Mouse (Mus musculus) cerebellum, adult 9-10 months (tissue): ENCODE data around the gene Dnah10.

ENCODE experiments used
- DNase-seq: peaks from one replicate; pipeline ENCODE4 v3.0.0; 2022

Gene Dnah10

GRCm38 (mm10) chr5:124724997-124725396 is at the start of gene Dnah10:
Dnah10 (plus strand) TSS chr5:124725085.
- no peak for DNase-seq

GRCm38 (mm10) chr5:124713741-124714140 is 11.1 kb upstream of the Dnah10 start:
- DNase-seq = no peak

GRCm38 (mm10) chr5:124715135-124715534 is 9.8 kb upstream of the Dnah10 start:
- no peak for DNase-seq

DNA sequence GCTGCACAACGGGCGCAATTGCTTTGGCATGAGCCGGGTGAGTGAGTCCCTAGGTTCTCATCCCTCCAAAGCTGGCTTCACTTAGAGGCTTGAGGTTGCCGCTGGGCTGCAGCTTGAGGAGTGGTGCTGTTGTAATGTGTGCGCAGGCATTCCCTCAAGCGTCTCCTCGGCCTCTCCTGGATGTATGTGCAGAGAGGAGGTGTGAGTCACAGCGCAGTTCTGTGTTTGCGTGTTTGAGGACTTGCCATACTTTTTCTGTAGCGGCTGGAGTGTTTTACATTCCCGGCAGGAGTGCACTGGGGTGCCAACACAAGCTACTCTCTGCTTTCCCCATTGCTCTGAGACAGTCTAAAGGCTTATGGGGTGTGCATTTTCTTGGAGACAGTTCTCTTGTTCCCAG is 6.9 kb upstream of the Dnah10 start:
- DNase-seq = no peak

DNA sequence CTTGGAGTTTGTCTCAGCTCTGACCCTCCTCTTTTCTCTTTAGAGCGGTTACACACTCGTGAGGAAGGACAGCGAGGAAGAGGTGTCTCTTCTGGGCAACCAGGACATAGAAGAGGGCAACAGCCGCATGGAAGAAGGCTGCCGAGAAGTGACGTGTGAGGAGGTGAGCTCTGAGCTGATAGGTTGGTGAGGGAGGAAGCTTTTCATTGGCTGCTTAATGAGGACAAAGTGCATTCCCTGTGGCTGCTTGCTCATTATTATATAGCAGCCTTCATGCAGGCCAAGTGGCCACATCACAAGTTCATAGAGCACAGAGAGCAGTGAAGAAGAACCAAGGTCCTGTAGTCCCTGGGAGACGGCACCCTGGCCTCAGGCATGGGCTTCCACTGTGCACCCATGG is 6.5 kb upstream of the Dnah10 start:
- no peak for DNase-seq

- DNase-seq = no peak
Observed at GRCm38 (mm10) chr5:124723125-124723524, 1.8 kb upstream of the Dnah10 start.

DNA sequence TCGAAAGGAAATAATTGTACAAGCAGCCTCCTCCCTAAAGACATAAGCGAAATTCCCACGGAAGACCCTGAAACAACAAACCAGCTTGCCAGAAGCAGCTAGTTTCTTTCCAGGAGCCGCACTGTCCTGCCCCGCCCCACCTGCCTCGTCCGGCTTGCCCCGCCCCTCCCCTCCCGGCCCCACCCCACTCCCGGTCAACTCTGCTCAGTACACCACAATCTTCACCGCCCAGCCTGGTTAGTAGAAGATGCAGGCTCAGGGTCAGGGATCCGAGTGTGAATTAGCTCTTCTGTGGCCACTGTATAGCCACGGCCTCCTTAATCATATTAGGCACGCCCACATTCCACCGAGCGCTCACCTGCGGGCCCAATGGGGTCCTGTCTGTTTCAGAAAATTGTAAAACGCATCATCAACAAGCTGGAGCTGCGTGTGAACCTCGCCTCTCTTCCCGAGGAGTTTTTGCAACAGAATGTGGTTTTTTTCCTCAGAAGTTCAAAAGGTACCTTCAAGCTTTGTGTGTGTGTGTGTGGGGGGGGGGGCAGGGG is 4.8 kb downstream of the Dnah10 start:
- DNase-seq = no peak

DNA sequence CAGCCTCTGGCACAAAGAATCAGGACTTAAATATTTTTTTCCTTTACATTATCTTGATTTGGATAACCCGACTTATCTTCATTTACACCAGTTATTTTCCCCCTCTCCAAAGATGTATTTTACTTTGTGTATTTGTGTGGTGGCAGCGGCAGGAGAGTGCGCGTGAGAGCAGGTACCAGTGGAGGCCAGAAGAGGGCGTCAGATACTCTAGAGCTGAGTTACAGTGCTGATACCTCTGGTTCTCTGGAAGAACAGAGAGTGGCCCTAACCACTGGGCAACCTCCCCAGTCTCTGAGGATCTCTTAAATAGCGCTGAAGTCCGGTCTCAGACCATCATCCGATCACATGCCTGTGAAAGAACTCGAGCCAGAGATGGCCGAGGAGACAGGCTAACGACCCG is 9.1 kb downstream of the Dnah10 start:
- no peak for DNase-seq

- no peak for DNase-seq
Observed at GRCm38 (mm10) chr5:124741898-124742599, 17.2 kb downstream of the Dnah10 start.

DNA sequence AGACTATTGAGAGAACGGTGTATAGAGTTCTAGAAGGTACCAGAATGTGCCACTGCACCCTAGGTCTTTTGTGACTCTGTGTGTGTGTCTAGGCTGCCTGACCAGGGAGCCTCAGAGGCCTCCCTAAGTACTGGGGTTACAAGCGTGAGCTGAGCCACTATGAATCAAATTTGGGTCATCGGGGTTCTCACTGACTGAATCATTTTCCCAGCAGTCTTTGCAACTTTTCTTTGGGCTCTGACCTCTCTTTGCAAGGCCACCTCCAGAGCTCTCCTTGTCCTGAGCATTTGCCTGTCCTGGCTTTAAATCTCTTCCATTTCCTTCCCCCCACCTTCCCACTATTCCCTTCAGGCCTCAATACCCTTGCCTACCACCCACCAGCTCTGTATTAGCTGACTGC is 19.0 kb downstream of the Dnah10 start:
- no peak for DNase-seq

DNA sequence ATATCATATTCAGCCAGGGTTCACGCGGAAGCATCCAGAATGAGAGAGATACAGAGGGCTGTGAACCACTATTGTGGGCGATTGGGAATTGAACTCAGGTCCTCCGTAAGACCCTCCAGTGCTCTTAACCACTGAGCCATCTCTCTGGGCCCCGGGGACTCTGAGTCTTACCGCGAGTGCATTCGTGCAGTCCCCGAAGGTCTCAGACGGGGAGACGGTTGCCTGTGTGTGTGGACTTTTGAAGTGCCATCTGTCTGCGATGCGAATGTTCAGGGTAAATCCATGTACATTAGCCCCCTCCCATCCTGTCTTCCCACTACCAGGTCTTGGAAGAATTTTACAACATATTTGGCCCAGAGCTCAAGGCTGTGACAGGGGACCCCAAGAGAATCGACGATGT is 21.3 kb downstream of the Dnah10 start:
- DNase-seq = no peak

GRCm38 (mm10) chr5:124748296-124748695 is 23.4 kb downstream of the Dnah10 start:
- no peak for DNase-seq

GRCm38 (mm10) chr5:124751656-124752055 is 26.8 kb downstream of the Dnah10 start:
- DNase-seq = no peak

DNA sequence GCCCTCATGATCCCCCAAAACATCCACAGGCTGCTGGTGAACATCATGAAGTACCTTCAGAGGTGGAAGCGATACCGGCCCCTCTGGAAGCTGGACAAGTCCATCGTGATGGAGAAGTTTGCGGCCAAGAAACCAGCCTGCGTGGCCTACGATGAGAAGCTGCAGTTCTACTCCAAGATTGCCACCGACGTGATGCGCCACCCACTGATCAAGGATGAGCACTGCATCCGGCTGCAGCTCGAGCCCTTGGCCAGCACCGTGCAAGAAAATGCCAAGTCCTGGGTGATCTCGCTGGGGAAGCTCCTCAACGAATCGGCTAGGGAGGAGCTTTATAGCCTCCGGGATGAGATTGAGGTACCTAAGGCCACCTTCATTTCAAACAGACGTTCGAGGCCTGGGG is 36.1 kb downstream of the Dnah10 start:
- no peak for DNase-seq

DNA sequence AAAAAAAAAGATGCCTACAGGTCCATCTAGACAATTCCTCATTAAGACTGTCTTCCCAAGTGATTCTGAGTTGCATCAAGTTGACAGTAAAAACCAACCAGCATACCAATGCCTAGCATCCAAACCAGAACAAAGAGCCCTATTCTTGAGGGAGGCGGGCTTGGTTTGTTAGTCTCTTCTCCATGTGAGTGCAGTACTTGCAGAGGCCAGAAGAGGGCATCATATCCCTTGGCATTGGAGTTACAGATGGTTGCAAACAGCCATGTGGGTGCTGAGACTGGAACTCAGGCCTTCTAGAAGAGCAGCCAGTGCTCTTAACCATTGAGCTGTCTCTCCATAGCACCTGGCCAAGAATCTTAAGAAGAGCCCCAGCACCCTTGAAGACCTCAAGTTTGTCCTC is 36.9 kb downstream of the Dnah10 start:
- DNase-seq = no peak

DNA sequence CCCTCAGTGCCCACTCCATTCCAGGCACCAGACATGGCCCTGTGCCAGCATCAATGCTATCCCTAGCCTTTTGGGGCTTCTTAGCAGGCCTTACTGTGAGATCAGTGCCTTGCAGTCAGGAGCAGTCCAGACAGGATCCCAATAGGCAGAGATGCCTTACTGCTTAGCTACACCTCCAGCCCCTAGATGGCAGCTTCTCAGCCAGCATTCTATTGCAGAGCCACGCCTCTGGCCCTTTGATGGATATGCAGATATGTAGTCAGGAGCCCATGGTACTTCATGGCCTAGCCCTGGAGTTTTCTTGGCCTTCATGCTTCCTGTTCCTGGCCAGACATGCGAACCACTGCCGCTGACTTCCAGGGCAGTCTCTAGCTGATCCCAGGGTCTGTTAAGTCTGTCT is 49.7 kb downstream of the Dnah10 start:
- DNase-seq = no peak

DNA sequence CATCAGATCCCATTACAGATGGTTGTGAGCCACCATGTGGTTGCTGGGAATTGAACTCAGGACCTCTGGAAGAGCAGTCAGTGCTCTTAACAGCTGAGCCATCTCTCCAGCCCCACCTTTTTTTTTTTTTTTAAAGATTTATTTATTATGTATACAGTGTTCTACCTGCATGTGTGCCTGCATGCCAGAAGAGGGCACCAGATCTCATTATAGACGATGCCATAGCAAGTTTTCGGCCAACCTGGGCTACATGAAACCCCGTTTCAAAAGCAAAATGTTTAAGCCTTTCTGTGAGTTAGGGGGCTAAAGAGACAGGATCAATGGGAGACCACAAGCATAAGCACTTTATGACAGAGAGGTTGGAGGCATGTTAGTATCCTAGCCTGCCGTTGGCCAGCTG is 51.4 kb downstream of the Dnah10 start:
- DNase-seq = peak; percentile 67

DNA sequence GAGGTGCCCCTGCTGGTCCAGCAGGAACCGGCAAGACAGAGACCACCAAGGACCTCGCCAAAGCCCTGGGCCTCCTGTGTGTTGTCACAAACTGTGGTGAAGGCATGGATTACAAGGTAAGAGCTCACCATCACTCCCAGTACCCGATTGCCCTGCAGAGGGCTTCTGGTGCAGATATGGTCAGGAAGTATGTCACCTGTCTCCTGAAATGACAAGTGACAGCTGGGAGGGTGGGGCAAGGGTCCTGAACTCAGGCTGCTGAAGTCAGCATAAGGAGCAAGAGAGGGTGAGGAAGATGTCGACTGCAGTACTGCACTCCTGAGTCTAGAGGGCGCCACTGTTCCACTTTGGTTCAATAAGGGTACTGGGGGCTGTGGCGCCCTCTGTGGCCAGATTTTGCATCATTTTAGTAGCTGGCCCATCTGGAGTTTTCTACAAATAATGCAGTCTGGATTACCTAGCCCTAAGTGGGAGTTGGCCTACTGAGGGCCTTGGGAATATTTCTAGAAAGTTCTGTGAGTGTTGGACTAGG is 52.4 kb downstream of the Dnah10 start:
- peak; percentile 88 for DNase-seq

GRCm38 (mm10) chr5:124779926-124780325 is 55.0 kb downstream of the Dnah10 start:
- DNase-seq = no peak

DNA sequence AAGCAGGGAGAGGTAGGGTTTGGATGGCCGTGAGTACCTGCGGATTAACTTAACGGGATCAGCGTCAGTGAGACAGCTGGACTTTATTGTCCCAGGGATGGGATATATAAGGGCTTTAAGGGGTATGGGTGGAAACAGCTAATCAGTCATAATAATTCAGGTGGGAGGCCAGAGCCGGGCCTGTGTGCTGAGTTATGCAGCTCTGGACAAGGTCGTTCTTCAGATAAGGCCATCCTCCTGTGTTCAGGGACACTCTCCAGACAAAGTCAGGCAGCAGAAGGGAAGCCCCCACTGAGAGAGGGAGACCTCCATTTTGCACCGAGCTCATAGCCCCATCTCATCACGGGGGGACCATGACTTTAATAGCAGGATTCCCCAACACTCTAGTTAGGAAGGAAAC is 56.8 kb downstream of the Dnah10 start:
- DNase-seq = no peak

DNA sequence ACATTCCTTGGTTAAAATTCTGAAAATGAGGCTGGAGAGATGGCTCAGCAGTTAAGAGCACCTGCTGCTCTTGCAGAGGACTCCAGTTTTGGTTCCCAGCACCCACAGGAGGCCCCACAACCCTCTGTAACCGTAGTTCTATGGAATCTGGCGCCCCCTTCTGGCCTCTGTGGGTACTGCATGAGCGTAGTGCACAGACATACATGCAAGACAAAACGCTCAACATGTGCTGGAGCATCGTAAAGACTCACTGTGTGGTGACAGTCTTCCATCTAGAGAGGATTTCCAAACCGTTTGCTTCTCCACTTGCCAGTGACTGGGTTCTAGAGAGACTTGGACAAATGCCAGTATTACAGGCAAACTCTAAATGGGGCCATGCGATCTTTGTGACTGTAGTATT is 60.8 kb downstream of the Dnah10 start:
- no peak for DNase-seq

DNA sequence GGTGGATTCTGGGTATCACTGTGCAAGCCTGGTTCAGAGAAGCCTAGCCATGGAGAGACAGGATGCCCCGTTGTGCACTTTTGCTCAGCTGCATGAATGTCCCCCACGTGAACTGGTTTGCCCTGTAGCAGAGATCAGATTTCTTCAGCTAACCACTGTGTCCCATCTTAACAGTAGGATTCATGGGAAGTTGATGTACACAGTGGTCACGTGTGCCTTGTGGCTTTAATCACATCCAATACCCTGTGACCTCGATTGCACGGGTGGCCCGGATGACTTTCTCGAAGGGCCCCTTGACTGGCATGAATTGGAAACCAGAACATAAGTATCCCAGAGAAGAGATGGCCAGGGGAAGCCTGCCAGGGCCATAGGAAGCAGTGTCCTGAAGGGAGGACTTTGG is 67.2 kb downstream of the Dnah10 start:
- DNase-seq = no peak

GRCm38 (mm10) chr5:124809708-124810366 is 85.0 kb downstream of the Dnah10 start:
- peak; percentile 88 for DNase-seq

DNA sequence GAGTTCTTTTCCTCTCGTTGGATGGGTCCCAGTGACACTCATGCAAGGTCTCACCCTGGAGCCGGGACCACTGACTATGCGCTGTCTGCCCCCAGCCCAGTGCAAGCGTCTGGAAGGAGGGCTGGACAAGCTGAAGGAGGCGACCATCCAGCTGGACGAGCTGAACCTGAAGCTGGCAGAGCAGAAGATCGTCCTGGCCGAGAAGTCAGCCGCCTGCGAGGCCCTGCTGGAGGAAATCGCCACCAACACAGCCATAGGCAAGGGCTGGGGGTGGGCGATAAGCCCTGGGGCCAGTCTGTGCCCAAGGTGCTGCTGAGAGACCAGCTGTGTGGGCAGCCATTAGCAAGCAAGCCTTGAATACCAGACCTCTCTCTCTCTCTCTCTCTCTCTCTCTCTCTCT is 87.6 kb downstream of the Dnah10 start:
- DNase-seq = peak; percentile 21
